ENCODE assay signal across 8 mouse cellular contexts in genomic region chr16:48750145-48750827, GRCm38 (mm10). TPM values are rescaled to one million over a fixed set of nuclear protein-coding genes. Genes with fewer than 3 reads are reported as not detected.
DNase-seq lines count a peak whose midpoint lies in the region; ATAC-seq and TF ChIP-seq lines count a peak whose summit lies in the region.

No protein-coding gene starts in this region.

- H3K9me3 ChIP-seq in kidney, embryonic 16.5 days (ENCODE audit: low read length), result no peaks in the 10 kb centered on the region
- H3K9me3 ChIP-seq in hindbrain, embryonic 11.5 days (ENCODE audit: control insufficient read depth, low read length), result no peaks in the 10 kb centered on the region
- no peaks in the 10 kb centered on the region for H3K9me3 ChIP-seq in midbrain, embryonic 16.5 days (replicated peaks; ENCODE audit: control insufficient read depth, low read length, poor library complexity, severe bottlenecking)

- TF ChIP-seq CTCF in brain, embryonic 14.5 days (IDR thresholded peaks at IDR 0.05; ENCODE audit: borderline replicate concordance, extremely low read depth, insufficient read depth, insufficient read length), result no peak
- TF ChIP-seq CTCF in thymus, adult 2 months (IDR thresholded peaks at IDR 0.05; ENCODE audit: borderline replicate concordance, control insufficient read depth, extremely low read depth, insufficient read depth, low read length, poor library complexity), result no peak

- no peak for TF ChIP-seq POLR2A in brain, embryonic 14.5 days (IDR thresholded peaks at IDR 0.05; ENCODE audit: borderline replicate concordance, extremely low read depth, insufficient read depth, insufficient read length, poor library complexity, severe bottlenecking)
- no peak for TF ChIP-seq POLR2A in thymus, adult 2 months (IDR thresholded peaks at IDR 0.05; ENCODE audit: control insufficient read depth, extremely low read depth, insufficient read depth, low read length, poor library complexity)

- ATAC-seq in kidney, embryonic 16.5 days (ENCODE audit: low FRiP score, low TSS enrichment), result no peak; the same call in 1 of the 2 replicates
- ATAC-seq in hindbrain, embryonic 11.5 days (ENCODE audit: low FRiP score), result peak; percentile 57; the same call in 1 of the 2 replicates
- ATAC-seq in midbrain, embryonic 16.5 days, result peak; percentile 70
- ATAC-seq in CD4-positive, CD25-positive, alpha-beta regulatory T cell, adult 4 months, result no peak

- WGBS in kidney, embryonic 16.5 days, result 13% methylated on average over 26 of the region's 26 CpGs
- 17% methylated on average over 26 of the region's 26 CpGs for WGBS in hindbrain, embryonic 11.5 days
- WGBS in midbrain, embryonic 16.5 days, result 17% methylated on average over 26 of the region's 26 CpGs
- WGBS in thymus, adult 2 months, result 87% methylated on average over 26 of the region's 26 CpGs

- 0 out of 2 replicates have a peak, but pooled peaks cover 3% of the 10 kb centered on the region for H3K27me3 ChIP-seq in kidney, embryonic 16.5 days (ENCODE audit: insufficient read depth, low read length)
- no peaks in the 10 kb centered on the region for H3K27me3 ChIP-seq in hindbrain, embryonic 11.5 days (ENCODE audit: control insufficient read depth, insufficient read depth, low read length)
- no peaks in the 10 kb centered on the region for H3K27me3 ChIP-seq in midbrain, embryonic 16.5 days (ENCODE audit: control insufficient read depth, insufficient read depth, low read depth, low read length)
- no peaks in the 10 kb centered on the region for H3K27me3 ChIP-seq in thymus, adult 2 months (ENCODE audit: control insufficient read depth, insufficient read depth, low read length)

- H3K36me3 ChIP-seq in kidney, embryonic 16.5 days (ENCODE audit: insufficient read depth, low read length), result no peaks in the 10 kb centered on the region
- no peaks in the 10 kb centered on the region for H3K36me3 ChIP-seq in hindbrain, embryonic 11.5 days (ENCODE audit: control insufficient read depth, insufficient read depth, low read length)
- H3K36me3 ChIP-seq in midbrain, embryonic 16.5 days (ENCODE audit: control insufficient read depth, insufficient read depth, low read length), result no peaks in the 10 kb centered on the region
- peaks cover 6% of the 10 kb centered on the region for H3K36me3 ChIP-seq in thymus, adult 2 months (ENCODE audit: control insufficient read depth, insufficient read depth, low read length)

- H3K27ac ChIP-seq in kidney, embryonic 16.5 days (ENCODE audit: low read length), result no peak overlapping the region
- H3K27ac ChIP-seq in hindbrain, embryonic 11.5 days (ENCODE audit: low read depth, low read length), result no peak overlapping the region
- H3K27ac ChIP-seq in midbrain, embryonic 16.5 days (ENCODE audit: low read length), result no peak overlapping the region
- H3K27ac ChIP-seq in thymus, adult 2 months (ENCODE audit: control insufficient read depth, insufficient read depth, low read length), result no peak overlapping the region

- H3K4me1 ChIP-seq in kidney, embryonic 16.5 days (ENCODE audit: insufficient read depth, low read length), result no peaks in the 10 kb centered on the region
- no peaks in the 10 kb centered on the region for H3K4me1 ChIP-seq in hindbrain, embryonic 11.5 days (replicated peaks; ENCODE audit: control insufficient read depth, insufficient read depth, low read length)
- H3K4me1 ChIP-seq in midbrain, embryonic 16.5 days (ENCODE audit: control insufficient read depth, insufficient read depth, low read length), result peaks cover 6% of the 10 kb centered on the region; the same call in 1 of the 2 replicates
- peaks cover 2% of the 10 kb centered on the region; the same call in 1 of the 2 replicates for H3K4me1 ChIP-seq in thymus, adult 2 months (replicated peaks; ENCODE audit: control insufficient read depth, insufficient read depth, low read length)

- H3K4me3 ChIP-seq in kidney, embryonic 16.5 days (ENCODE audit: low read length), result peak overlapping the region; percentile 30
- 0 out of 2 replicates have a peak overlapping the region, but pooled peaks have one; percentile 8 for H3K4me3 ChIP-seq in hindbrain, embryonic 11.5 days (ENCODE audit: low read depth, low read length)
- H3K4me3 ChIP-seq in midbrain, embryonic 16.5 days (ENCODE audit: low read depth, low read length), result peak overlapping the region; percentile 26
- H3K4me3 ChIP-seq in thymus, adult 2 months (ENCODE audit: control insufficient read depth, insufficient read depth, low read length), result no peak overlapping the region

- H3K9ac ChIP-seq in kidney, embryonic 16.5 days (replicated peaks; ENCODE audit: low read length), result no peak overlapping the region
- no peak overlapping the region for H3K9ac ChIP-seq in hindbrain, embryonic 11.5 days (ENCODE audit: low read depth, low read length)
- H3K9ac ChIP-seq in midbrain, embryonic 16.5 days (ENCODE audit: low read depth, low read length), result 0 out of 2 replicates have a peak overlapping the region, but pooled peaks have one; percentile 34

- H3K4me2 ChIP-seq in kidney, embryonic 16.5 days (replicated peaks; ENCODE audit: low read depth, low read length), result peak overlapping the region; percentile 51
- peak overlapping the region; percentile 23; the same call in 1 of the 2 replicates for H3K4me2 ChIP-seq in hindbrain, embryonic 11.5 days (replicated peaks; ENCODE audit: low read depth, low read length)
- peak overlapping the region; percentile 56 for H3K4me2 ChIP-seq in midbrain, embryonic 16.5 days (ENCODE audit: low read length)

- DNase-seq in kidney, postnatal 36 days, result no peak
- DNase-seq in brain, embryonic 14.5 days (ENCODE audit: low read depth), result peak; percentile 41
- DNase-seq in hindbrain, embryonic 11.5 days (ENCODE audit: low spot score), result peak; percentile 22
- DNase-seq in thymus, adult 2 months, result no peak
- DNase-seq in natural killer cell, adult 2 months (ENCODE audit: low spot score in 2 of 2), result no peak

RNA-seq across cellular contexts. Expression of gene Trat1, which starts 21.5 kb away (rescaled TPM):
- 0.04 TPM in 1 of 2 replicates, not detected in the other for polyA plus RNA-seq in kidney, embryonic 16.5 days (2015; fragmentation: Nextera tagmentation; extraction: Ambion mirVana)
- polyA plus RNA-seq in brain, embryonic 14.5 days (2012; rRNA removed), result 0.05 and 0.10 TPM in 2 replicates
- 0.08 TPM in 1 of 2 replicates, not detected in the other for polyA plus RNA-seq in hindbrain, embryonic 11.5 days (2014; fragmentation: Nextera tagmentation; extraction: Ambion mirVana)
- not detected in 2 replicates for polyA plus RNA-seq in midbrain, embryonic 16.5 days (2015; fragmentation: Nextera tagmentation; extraction: Ambion mirVana)
- 25.5 and 34.4 TPM in 2 replicates for polyA plus RNA-seq in thymus, adult 2 months (2012; rRNA removed)
- 100 to 1,000 TPM; 122 to 148 TPM for polyA plus RNA-seq in CD4-positive, CD25-positive, alpha-beta regulatory T cell, adult 4 months (2017; shearing (Covaris generic))

Comparison
In these comparisons a context has a peak if more than half of its experiments do, and no peak if none do; other contexts are left out.
1. ATAC-seq: peak in hindbrain, embryonic 11.5 days (single experiment) and midbrain, embryonic 16.5 days (single experiment); none in kidney, embryonic 16.5 days (single experiment) and CD4-positive, CD25-positive, alpha-beta regulatory T cell, adult 4 months (single experiment).
2. DNase-seq: peak in brain, embryonic 14.5 days (single experiment) and hindbrain, embryonic 11.5 days (single experiment); none in kidney, postnatal 36 days (0 of 2), thymus, adult 2 months (single experiment) and natural killer cell, adult 2 months (0 of 2).
3. RNA of gene Trat1, which starts 21.5 kb away (polyA plus RNA-seq): 122 to 148 TPM in CD4-positive, CD25-positive, alpha-beta regulatory T cell, adult 4 months and 25.5 to 34.4 TPM in thymus, adult 2 months; 0.05 to 0.10 TPM in brain, embryonic 14.5 days, not detected in midbrain, embryonic 16.5 days, 0.04 TPM in kidney, embryonic 16.5 days and 0.08 TPM in hindbrain, embryonic 11.5 days; every median in the first group is over 10 times any median in the second.
4. Peak in every context shown above with its lines, with median percentiles within 50 percentile points of each other: H3K4me2 ChIP-seq.